Mouse (Mus musculus) thymus, adult 18-20 months (tissue): ENCODE results near the gene Flt1.
"Not testable (repeated sequence)": the region's sequence is repeated elsewhere in the genome, so short reads cannot be mapped to it uniquely, and the experiment has no call there.

Source experiments
- DNase-seq, 2 experiments: peaks; one replicate each; pipeline ENCODE4 v3.0.0; 2022; ENCODE audit warnings: mixed read lengths in 2 of 2

Flt1 gene

DNA sequence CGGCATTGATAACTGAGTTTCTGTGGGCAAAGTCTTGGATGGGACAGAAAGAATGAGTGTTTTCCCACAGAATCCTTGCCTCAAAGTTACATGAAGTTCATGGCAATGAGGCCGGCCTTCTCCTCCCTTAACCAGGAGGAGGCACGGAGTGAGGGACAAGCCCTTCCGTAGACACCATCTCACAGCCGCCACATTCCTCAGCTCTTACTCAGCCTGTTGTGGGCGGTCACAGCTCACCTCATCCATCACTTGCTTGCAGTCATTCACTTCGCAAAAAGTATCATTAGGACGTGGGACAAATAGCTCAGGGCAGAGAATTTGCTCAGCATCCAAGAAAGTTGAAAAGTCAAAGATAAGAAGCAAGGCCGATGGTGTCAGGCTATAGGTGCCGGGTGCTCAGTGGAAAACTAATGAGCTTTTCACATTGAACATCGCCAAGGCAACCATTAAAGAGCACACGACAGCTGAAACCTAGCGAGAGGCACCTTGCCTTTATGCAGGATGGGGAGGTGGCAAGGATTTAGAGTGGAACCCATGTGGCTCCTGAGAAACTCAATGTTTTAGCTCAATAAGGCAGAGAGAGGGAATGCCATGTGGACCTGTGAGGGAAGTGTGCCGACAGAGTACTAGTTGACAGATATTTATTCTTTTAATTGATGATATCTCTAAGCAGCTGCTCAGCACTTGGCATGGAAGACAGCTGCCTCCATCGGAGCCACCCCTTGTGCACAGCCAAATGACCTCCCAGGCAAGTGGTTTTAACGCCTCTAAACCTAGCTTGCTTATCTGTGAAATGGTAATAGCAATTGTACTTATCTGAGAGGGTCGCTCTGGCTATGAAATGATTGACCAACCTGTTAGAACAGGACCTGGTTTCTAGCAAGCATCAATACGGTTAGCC, 124.1 kb downstream of the Flt1 start:
- no peak for DNase-seq

DNA sequence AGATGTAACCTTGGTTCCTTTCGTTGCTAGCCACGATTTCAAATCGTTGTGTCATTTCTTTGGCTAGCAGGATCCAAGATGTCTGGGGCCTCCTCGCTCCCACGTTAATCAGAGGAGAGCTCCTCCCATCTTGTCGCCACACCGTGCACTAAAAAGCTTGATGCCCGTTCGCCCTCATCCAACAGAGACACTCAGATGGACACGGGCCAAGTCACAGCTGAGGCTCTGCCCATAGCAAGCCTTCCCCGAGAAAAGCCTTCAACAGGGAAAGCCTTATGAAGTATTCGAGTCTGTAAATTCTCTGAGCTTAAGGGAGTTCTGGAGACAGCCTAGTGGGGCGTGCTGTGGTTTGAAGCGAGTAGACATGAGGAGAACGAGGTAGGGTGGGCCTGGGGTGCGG, 128.0 kb downstream of the Flt1 start:
- no peak for DNase-seq

DNA sequence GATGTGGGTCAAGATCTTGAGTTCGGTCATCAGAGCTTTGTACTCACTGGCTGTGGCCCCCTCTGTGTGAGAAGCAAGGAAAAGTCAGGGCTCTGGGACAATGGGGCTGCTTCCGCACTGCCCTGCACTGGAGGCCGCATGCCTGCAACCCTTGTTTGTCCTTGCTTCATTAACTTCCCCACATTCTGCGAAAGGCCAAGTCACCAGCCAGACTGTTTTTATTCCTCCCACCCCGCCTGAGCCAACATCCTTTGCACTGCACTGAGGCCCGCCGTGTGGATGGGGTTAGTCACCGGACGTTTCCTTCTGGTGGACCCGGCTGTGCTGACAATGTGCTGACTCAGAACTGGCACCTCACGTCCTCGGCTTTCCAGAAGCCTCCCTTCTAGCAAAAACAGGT, 136.0 kb downstream of the Flt1 start:
- DNase-seq = no peak

DNA sequence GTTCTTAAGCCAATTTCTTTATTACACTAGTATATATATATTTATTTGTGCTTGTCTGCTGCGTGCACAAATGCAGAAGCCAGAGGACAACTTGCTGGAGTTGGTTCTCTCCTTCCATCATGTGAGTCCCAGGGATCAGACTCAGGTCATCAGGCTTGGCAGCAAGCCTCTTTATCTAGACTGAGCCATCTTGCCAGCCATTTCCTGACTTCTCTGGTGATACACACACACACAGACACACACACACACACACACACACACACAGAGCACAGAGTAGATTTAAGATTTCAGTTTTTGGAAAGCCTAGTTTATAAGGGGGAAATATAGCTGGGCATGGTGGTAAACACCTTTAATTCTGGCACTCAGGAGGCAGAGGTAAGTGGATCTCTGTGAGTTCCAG, 140.7 kb downstream of the Flt1 start:
- no peak for DNase-seq

DNA sequence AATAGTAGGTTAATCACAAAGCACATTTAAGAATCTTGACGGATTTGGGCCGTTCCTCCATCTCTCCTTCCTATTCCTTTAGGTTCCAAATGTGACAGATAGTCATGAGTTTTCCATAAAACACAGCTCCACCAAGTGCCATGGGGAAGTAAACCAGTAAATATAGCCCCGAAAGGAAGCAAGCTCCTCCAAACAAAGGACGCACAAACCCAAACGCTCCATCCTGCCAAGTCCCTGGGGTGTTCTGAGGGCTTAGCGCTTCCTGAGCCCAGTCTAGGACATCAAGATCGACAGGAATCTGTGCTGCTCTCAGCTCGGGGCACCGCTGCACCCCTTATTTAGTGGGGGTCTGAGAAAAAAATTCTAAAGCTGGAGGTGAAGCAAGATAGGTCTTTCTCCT, 141.2 kb downstream of the Flt1 start:
- no peak for DNase-seq

DNA sequence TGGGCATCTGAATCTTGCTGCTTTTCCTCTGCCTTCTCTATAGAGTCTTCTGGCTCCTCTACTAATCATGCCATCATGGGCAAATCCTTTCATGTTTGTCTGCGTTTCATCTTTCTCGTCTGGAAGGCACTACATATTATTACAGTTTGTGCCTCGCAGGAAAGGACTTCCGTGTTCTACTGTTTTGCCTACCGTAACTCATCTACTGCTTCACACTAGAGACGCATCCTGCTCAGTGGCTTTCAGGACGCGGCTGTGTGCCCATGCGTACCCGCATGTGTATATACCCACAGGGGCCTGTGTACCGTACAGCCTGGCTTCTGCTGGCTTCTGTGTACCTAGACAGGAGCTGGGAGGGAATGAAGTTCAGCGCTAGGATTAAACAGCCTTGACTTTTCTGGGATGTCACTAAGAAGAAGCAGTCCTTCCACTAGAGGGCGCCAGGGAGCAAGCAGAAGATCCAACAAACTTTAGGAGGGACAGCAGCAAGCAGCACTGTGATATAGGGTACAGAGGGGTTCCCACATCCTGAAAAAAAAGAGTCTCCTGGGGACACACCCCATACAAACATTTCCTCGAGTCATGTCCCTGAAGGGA, 142.0 kb downstream of the Flt1 start:
- peak; percentile 24 to 28 for DNase-seq

DNA sequence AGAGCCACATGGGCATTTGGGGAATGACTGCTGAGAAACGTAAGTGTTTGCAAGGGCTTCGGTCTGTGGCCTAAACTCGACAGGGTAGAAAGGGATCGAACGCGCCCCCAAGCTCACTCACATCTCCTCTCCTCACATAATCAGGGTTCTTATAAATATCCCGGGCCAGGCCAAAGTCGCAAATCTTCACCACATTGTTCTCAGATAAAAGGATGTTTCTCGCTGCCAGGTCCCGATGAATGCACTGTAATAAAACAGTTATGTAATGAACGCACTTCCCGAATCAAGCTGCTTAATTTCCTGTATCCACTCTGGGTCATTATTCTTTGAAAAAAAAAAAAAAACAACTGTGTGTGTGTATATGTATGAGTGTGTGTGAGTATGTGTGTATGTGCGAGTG, 145.6 kb downstream of the Flt1 start:
- DNase-seq = no peak

DNA sequence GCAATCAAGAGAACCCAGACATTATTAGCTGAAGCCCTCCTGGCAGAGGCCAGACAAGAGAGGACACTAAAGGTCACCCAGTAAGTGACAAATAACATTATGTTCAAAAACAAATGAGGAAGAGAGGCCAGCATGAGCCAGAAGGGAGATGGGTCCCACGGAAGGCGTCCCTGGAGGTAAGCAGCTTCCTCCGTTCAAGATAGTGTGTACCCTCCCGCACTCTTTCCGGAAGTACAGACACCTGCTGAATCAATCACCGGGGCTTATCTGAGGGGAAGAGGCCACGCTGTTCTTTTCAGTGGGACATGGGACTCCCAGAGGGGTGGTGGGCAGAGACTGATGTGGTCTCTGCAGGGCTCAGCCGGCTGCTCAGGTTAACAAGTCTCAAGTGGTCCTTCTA, 146.1 kb downstream of the Flt1 start:
- DNase-seq = no peak

DNA sequence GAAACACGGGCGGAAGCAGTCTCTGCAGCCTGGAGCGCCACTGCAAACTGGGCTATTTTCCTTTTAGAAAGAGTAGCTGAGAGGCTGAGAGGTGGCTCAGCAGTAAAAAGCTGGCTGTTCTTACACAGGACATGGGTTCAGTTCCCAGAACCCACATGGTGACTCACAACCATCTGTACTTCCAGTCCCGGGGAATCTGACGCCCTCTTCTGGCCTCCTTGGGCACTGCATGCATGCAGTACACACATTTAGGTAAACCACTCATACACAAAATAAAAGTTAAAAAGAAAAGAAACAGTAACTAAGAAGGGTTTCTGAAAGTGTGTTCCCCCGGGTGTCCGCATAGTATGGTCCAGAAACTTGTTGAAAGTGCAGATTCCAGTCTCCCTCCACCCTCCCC, 146.7 kb downstream of the Flt1 start:
- DNase-seq = no peak

DNA sequence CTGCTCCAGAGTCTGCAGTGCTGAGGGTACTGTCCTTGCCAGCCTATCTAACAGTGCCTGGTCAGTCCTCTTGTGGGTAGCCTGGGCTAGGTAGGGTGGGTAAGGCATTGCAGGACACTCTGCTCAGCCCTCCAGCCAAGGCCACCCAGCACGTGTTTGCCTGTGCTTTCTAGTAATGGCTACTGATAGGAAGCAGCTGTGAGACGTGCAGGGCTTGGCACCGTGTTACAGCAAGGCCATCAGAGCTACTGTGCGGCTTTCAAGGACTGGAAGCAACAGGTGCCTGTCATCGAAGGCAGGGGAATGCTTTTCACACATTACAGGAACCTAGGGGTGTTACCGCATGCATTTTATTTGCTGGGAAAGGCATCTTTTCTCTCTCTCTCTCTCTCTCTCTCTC, 148.8 kb downstream of the Flt1 start:
- DNase-seq = no peak

DNA sequence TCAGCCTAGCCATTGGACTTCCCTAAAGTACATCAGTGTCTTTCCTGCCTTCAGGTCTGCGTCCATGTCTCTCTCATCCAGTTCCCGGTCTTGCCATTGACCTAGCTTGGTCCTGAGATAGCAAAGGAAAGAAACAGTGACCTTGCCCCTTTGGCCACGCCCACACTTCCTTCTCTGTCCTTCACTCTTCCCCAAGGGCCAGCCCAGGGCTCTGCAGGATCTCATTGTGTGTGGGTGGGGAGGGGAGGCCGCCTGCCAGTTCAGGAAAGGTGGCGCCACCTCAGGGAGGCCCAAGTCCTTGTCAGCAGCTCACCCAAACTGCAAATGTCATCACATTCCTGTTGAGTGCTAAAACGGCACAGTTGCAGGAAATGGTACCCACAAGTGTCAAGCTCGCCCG, 151.3 kb downstream of the Flt1 start:
- DNase-seq = no peak

DNA sequence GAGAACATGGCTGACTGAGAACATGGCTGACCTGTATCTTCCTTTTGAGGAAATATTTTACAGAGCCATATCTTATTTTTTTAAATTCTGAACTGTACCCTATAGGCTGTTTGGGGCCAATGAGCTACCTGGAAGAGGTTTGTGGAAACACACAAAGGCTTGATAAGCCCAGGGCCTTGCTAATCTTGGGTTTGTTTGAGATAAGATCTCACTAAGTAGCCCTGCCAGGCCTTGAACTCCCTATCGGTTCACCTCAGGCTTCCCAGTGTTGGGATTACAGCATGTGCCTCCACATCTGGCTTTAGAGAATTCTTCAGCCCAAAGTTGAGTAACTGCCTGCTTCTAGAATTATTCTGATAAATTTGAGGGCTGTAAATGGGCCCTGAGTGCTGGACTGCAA, 152.3 kb downstream of the Flt1 start:
- DNase-seq = no peak

DNA sequence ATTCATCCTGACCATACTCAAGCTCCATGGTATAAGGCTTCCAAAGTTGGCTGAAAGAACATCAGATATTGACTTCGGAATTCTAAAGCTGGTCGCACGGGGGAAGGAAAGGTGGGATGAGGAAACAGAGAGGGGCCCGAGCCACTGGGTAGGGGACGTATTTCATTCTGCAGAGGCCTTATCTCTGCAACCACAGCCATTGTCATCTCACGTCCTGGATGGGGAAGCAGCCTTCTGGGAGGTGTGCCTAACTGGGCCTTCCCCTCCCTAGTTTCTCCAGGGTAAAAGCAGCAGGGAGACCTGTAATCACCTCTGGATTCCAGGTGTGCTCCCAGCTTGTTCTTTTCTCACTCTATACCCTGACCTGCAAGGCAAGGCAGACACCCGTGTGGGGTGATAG, 153.1 kb downstream of the Flt1 start:
- no peak for DNase-seq

DNA sequence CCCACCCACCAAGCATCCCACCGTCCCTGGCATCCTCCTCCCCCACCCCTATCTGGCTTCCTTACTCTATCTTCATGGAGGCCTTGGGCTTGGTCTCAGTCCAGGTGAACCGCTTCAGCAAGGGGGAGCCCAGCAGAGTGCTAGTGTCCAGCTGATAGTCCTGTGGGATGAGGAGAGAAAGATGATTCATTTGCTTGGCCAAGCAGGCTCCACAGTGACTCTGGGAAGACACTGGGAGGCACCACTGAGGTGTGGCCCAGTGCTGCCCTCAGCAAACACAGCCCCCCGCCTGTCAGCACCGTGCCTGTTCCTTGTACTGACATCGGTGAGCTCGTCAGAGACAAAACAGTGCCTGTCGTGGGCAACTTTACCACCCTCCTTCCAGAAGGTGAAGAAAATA, 159.5 kb downstream of the Flt1 start:
- DNase-seq = no peak

DNA sequence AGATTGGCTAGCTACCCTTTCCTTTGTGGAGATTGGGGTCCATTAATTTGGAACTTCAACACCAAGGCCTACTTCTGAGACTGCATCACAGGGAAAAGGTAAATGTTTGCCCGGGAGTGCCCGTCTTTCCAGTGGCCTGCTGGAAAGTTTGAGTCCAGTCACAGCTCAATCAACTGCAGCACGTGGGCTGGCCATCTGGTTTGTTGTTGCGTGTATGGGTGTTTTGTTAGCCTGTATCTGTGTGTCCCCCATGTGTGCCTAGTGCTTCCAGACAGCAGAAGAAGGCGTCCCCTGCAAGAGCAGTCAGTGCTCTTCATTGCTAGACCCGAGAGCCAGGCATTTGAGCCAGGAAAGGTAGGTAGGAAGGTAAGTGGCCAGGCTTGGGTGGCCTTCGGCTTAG, 160.4 kb downstream of the Flt1 start:
- no peak for DNase-seq

DNA sequence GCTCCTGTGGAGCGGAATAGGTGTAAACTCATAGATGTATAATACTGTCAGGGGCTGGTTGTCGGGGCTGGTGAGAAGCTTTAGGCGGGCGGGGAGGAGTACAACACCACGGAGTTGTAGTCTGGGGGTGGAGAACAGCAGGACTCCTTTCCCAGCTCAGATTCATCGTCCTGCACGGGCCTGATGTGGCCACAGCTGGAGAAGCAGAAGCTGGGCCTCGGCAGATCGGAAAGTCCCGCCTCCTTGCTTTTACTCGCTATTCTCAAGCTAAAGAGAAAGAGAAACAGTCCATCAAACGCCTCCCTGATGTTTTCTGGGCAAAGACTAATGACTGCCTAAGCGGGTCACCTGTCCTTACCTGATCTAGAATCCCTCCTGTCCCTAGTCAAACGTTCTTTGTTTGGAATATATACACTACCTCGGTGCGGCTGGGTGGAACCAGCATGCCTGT, 161.6 kb downstream of the Flt1 start:
- no peak for DNase-seq

DNA sequence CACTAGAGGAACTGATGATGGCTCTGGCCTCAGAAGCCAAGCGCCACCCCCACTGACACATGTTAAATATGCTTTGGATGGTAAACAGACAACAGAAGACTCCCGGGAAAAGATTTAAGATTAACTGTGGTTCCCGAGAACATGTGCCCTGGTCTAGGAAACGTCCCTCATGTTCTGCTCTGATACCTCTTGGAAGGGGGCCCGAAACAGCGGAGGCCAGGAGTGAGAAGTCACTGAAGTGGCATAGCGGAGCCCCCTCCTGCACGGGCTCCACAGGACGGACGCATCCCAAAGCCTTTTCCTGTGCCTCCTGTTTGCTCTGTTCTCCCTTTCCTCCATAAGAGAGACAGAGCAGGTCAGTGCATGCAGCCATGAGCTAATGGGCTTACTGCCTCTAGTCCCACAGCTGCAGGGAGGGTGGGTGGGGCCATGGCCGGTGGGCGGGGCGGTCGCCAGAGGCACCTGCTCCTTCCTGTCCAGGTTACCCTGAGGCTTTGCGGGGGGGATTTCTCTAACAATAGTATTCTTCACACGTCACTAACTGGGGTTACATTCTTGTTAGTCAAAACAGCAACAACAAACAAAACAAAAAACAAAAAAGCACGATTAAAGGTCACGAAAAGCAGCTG, 162.2 kb downstream of the Flt1 start:
- no peak for DNase-seq

DNA sequence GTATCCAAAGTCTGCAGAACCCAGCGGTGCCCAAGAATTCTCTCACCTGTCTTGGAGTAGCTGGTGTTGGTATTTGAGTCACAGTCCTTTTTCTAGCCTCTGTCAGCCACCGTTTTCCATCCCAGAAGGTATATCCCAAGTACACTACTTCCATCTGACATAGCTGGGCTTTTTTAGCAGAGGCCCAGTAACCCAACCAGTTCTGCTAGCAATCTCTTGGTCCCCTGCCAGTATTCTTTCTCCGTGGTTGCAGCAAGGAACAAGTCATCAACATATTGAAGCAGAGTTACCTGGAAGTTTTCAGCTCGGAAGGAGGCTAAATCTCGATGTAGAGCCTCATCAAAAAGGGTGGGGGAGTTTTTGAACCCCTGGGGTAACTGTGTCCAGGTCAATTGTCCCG, 168.2 kb downstream of the Flt1 start:
- DNase-seq = not testable (repeated sequence)

DNA sequence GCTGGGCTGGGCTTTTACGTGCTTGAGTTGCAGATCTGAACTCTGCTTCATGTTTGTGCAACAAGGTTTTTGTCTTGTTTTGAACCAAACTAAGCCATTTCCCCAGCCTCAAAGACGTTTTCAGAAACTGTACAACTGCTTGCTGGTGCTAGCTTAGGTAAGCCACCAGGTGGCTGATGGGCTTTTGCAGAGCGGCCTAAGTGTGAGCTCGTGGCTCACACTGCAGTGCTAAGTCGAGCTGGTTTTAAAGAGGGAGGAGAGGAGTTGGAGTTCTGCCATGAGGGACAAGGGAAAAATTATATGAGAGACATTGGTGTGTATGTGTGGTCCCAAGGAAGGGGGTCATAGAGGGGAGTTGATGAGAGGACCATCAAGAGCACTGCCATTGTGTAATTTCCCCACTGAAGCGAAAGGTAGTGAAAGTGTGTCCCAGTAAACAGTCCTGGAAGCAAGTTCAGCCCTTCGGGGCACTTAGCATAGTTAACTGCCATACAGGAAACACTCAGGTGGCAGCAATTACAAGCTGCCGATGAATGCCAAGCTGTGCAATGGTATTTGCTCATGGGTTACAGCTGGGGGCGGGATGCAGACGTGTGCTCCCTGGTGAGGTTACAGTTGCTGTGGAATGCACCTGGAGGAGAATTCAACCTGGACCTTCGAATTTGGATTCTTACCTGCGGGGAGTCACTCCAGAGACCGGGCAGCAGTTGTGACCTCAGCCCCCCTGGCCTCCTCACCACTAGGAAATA, 173.8 kb downstream of the Flt1 start:
- DNase-seq = no peak

DNA sequence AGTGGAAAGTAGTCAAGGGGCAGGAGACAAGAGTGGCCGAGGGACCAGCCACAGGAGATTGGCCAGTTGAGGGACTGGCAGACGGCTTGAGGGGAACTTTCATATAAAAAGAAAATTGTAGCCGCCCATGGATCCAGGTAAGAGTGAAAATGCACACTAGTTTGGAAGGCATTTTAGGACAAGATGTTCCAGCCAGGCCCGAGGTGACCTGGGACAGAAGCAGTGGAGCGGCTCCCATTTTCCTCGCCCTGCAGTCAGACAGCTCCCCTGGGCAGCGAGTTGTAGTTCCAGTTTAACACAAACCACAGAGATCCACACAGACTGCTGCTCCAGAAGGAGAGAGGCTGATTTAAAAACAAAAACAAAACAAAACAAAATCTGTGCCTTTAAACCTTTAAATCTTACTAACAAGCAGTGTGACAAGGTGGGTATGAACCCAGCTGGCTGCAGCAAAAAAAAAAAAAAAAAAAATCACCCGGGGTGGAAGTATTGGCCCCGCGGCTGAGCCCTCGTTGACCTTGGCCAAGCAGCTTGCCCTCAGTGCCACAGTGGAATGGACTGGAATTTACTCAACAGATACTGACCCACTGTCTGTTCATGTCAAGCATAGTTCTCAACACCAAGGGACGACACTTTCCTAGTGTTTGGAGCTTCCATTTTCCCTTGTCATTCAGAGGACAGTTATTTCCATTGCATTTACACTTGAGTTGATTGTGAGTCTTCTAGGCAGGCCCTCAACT, 176.6 kb downstream of the Flt1 start:
- no peak for DNase-seq

DNA sequence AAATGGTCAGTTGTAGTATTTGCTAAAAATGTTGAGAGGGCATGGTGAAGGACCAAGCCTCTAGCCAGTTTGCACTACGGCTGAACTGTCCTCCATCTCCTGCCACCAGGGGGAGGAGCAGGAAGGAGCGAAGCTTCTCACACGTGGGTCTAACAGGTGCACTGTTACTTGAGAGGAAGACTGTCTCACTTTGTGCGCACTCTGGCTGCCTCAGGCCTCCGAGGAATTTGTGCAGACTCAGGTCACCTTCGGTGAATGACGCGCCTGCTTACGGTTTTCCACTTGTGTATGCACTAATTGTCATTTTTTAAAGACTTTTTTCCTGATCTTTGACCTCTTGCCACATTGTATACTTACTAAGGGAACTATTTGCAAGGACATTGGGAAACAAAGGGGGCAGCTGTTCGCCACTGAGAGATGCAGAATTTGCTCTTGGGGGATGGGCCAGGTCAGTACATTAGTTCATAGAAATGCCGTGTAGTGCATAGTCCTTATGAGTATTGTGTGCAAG, 180.0 kb downstream of the Flt1 start:
- DNase-seq = peak in 1 of 2 experiments; percentile 12

DNA sequence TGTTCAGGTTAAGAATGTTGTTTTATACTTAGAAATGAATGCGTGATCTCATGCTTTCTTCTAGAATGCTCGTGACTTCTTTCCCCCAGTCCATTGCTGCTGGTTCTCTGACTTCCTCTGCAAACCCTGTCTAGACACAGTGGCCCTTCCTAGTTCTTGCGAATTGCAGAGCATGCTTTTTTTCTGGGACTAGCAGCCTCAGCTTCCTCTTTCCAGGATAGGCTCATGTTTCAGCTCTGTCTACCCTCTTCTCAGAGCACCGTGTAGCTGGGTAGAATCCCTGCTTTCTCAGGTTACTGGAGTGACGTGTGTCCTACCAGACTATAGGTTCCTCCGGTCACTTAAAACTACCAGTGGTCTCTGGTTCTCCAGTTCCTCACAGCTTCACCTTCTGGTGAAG, 183.5 kb downstream of the Flt1 start:
- no peak for DNase-seq
